Mouse (Mus musculus) heart, embryonic 15.5 days (tissue): ENCODE results near the gene Prr15. TPM values are rescaled to one million over a fixed set of nuclear protein-coding genes. Genes with fewer than 3 reads are reported as not detected.

ENCODE experiments used
- ATAC-seq: fragments of 200-750 bp; cut with Nextera tagmentation; replicated peaks from 2 replicates; pipeline ENCODE4 v1.8.0; 2017; ENCODE audit warnings: low read depth, moderate TSS enrichment; ENCODE audit not compliant: insufficient number of reproducible peaks, insufficient read depth, low FRiP score
- H3K27ac ChIP-seq: fragments of 300-500 bp; sonication (generic); 2 replicates; pipeline ENCODE4 v1.5.1; 2015; ENCODE audit warnings: mild to moderate bottlenecking, inconsistent platforms
- H3K27me3 ChIP-seq: fragments of 300-500 bp; sonication (generic); 2 replicates; pipeline ENCODE4 v1.6.1; 2015; ENCODE audit warnings: inconsistent platforms
- H3K36me3 ChIP-seq: fragments of 300-500 bp; sonication (generic); 2 replicates; pipeline ENCODE4 v1.6.1; 2015; ENCODE audit warnings: mild to moderate bottlenecking, inconsistent platforms
- H3K4me1 ChIP-seq: fragments of 300-500 bp; sonication (generic); replicated peaks from 2 replicates; pipeline ENCODE4 v1.6.1; 2015; ENCODE audit warnings: inconsistent platforms
- H3K4me2 ChIP-seq: fragments of 300-500 bp; sonication (generic); 2 replicates; pipeline ENCODE4 v1.6.1; 2015; ENCODE audit warnings: inconsistent platforms, mild to moderate bottlenecking, moderate library complexity
- H3K4me3 ChIP-seq: fragments of 300-500 bp; sonication (generic); 2 replicates; pipeline ENCODE4 v1.5.1; 2015; ENCODE audit warnings: mild to moderate bottlenecking, inconsistent platforms
- H3K9ac ChIP-seq: fragments of 300-500 bp; sonication (generic); 2 replicates; pipeline ENCODE4 v1.6.1; 2015; ENCODE audit warnings: mild to moderate bottlenecking, inconsistent platforms
- H3K9me3 ChIP-seq: fragments of 300-500 bp; sonication (generic); replicated peaks from 2 replicates; pipeline ENCODE4 v1.6.1; 2016; ENCODE audit warnings: inconsistent platforms
- WGBS: fragments of 180-500 bp; shearing (Covaris S2); methylation state at CpG from one replicate; pipeline ENCODE4 v1.1.7; 2015; ENCODE audit warnings: mixed read lengths; 5-methylcytosine and 5-hydroxymethylcytosine counted together
- polyA plus RNA-seq: library from polyadenylated mRNA; unstranded; fragments of >200 nt; fragmentation: Nextera tagmentation; extraction: Ambion mirVana; gene quantifications from 2 replicates; pipeline ENCODE4 v1.2.1, GENCODE M21; 2015

The Prr15 gene
- polyA plus RNA-seq, 1 experiment from 2014 or later: 17.8 TPM

- no peak overlapping the region for H3K9ac ChIP-seq
- no peaks in the 10 kb centered on the region for H3K9me3 ChIP-seq
- H3K4me2 ChIP-seq: no peak overlapping the region
- peak overlapping the region; percentile 66 for H3K27ac ChIP-seq
- peak; percentile 91 for ATAC-seq
- no peaks in the 10 kb centered on the region for H3K36me3 ChIP-seq
- H3K4me3 ChIP-seq: no peak overlapping the region
- no peaks in the 10 kb centered on the region for H3K27me3 ChIP-seq
- H3K4me1 ChIP-seq: no peaks in the 10 kb centered on the region
- WGBS: 67% methylated on average over 2 of the region's 2 CpGs
Measured at GRCm38 (mm10) chr6:54299417-54299816, 26.2 kb upstream of the Prr15 start.

DNA sequence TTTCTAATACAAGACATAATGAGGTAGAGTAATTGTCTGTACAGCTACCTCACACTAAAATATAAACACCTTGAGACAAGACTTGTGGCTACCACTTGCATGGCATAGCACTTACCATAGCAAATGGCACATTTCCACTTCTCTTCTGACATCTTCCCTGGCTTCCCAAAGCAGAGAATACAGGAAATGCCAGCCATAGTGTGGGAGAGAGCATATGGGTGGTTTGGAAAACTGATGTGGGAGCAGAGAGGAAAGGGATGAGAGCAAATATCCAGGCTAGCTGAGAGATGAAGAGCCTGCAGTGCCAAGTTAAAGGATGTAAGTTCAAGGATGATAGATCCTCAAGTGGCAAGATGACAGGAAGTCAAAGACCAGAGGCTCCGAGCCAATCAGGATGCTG lies 19.9 kb upstream of the Prr15 start:
- no peaks in the 10 kb centered on the region for H3K4me1 ChIP-seq
- 70% methylated on average over 1 of the region's 1 CpGs for WGBS
- no peak overlapping the region for H3K4me3 ChIP-seq
- H3K27ac ChIP-seq: no peak overlapping the region
- no peaks in the 10 kb centered on the region for H3K36me3 ChIP-seq
- no peak for ATAC-seq
- H3K4me2 ChIP-seq: no peak overlapping the region
- no peaks in the 10 kb centered on the region for H3K9me3 ChIP-seq
- no peaks in the 10 kb centered on the region for H3K27me3 ChIP-seq
- no peak overlapping the region for H3K9ac ChIP-seq

DNA sequence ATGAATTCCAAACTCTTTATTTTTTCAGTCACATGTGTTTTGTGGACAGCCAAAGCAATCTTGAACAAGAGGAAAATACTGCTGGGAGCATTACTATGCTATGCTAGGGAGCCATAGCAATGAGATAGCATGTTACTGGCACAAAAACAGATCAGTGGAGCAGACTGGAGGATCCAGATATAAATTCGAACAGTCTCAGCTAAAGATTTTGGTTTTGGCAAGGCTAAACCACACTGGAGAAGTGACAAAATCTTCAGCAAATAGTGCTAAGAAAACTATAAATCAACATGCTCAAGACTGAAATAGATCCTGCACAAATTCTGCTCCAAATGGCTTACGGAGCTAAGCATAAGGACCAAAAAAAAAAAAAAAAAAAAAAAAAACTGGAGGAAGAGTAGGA lies 12.6 kb upstream of the Prr15 start:
- H3K9me3 ChIP-seq: no peaks in the 10 kb centered on the region
- 67% methylated on average over 2 of the region's 2 CpGs for WGBS
- no peaks in the 10 kb centered on the region for H3K36me3 ChIP-seq
- no peak overlapping the region for H3K27ac ChIP-seq
- no peaks in the 10 kb centered on the region for H3K27me3 ChIP-seq
- no peak overlapping the region for H3K4me3 ChIP-seq
- H3K4me2 ChIP-seq: no peak overlapping the region
- no peaks in the 10 kb centered on the region for H3K4me1 ChIP-seq
- ATAC-seq: no peak
- H3K9ac ChIP-seq: no peak overlapping the region

DNA sequence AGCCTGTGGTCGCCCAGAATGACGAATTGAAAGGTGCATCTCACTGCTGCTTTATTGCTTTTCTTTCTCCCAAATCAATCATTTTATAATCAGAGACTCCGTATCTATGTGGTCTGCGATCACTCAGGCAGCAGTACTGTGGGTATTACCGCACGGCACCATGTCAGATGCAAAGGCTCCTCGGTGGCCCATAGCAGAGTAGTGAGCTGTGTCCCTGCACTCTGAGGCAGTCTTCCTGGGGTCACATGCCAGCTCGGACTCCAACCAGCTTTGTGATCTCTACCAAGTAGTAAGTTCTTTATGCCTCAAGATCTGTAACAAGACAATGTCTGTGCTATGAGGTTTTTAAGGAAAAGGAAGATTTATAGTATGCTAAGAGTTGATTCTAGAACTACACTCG lies 7.0 kb upstream of the Prr15 start:
- no peak for ATAC-seq
- Histone ChIP-seq H3K9me3 (no peaks in the 10 kb centered on the region), H3K4me2 (no peak overlapping the region), H3K4me1 (no peaks in the 10 kb centered on the region), H3K9ac (no peak overlapping the region), H3K36me3 (no peaks in the 10 kb centered on the region), H3K27ac (no peak overlapping the region), H3K4me3 (no peak overlapping the region), H3K27me3 (no peaks in the 10 kb centered on the region)
- WGBS: 82% methylated on average over 9 of the region's 9 CpGs

- Histone ChIP-seq H3K4me3 (no peak overlapping the region), H3K27me3 (0 out of 2 replicates have a peak, but pooled peaks cover 4% of the 10 kb centered on the region), H3K36me3 (no peaks in the 10 kb centered on the region), H3K4me2 (no peak overlapping the region), H3K9ac (no peak overlapping the region), H3K27ac (no peak overlapping the region), H3K9me3 (no peaks in the 10 kb centered on the region), H3K4me1 (no peaks in the 10 kb centered on the region)
- no peak for ATAC-seq
- 77% methylated on average over 3 of the region's 3 CpGs for WGBS
Measured at GRCm38 (mm10) chr6:54319198-54319597, 6.4 kb upstream of the Prr15 start.

DNA sequence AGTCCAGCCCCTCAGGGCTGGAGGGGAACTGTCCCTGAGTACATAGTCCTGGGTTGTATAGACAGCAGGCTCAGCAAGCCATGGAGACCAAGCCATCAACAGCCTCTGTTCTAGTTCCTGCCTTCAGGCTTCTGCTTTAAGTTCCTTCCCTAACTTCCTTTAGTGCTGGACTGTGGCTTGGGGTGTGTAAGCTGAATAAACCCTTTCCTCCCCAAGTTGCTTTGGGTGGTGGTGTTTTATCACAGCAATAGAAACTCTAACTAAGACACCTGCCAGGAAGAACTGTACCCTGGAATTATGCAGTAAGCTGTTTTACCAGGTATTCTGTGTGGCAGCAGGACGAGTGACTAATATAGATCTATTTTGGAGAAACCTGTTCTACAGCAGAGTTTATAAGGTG lies 5.4 kb upstream of the Prr15 start:
- no peaks in the 10 kb centered on the region for H3K36me3 ChIP-seq
- no peak overlapping the region for H3K4me2 ChIP-seq
- no peaks in the 10 kb centered on the region for H3K4me1 ChIP-seq
- H3K9ac ChIP-seq: no peak overlapping the region
- H3K9me3 ChIP-seq: no peaks in the 10 kb centered on the region
- ATAC-seq: no peak
- H3K4me3 ChIP-seq: no peak overlapping the region
- 80% methylated on average over 1 of the region's 1 CpGs for WGBS
- no peak overlapping the region for H3K27ac ChIP-seq
- H3K27me3 ChIP-seq: peaks cover 12% of the 10 kb centered on the region

DNA sequence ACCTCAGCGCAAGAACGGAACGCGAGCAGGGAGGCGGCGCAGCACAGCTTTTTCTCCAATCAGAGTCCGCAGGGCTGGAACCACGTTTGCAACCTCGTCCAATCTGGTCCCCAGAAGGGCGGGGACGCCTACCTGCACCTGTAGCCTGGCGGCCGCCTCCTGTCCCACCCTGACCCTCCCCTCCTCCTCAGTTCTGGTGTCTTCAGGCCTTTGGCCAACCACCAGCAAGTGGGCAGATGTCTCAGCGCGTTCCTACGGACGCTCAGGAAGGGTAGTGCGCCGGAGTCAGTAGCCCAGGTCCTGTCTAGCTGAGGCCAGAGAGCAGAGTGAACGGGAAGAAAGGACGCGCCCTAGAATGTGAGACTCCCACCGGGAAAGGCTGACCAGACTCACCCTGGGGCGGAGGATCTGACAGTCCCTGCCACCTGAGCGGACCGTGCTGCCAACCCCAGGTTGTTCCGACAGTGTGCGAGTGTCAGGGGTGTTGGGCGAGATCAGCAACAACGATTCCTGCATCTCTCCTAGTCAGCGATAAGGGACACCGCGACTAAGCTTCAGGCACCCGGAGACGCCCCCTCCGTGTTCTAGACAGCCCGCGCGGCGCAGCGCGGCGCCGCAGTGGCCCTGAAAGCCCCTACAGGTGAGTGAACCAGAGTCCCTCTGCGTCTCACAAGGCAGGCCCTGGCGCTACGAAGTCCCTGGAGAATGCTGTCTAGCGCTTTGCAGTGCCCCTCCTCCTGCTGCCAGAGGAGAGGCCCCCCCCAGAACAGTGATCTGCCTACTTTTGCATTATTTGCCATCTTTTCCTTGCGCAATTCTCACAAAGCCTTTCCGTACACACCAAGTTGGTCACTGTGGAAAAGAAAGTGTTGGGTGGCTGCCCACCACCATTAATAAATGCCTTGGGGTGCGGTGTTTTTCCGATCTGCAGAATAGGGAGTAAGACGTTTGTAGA lies 1.3 kb downstream of the Prr15 start:
- Histone ChIP-seq H3K36me3 (no peaks in the 10 kb centered on the region), H3K27me3 (peaks cover 25% of the 10 kb centered on the region), H3K9me3 (no peaks in the 10 kb centered on the region), H3K27ac (peak overlapping the region; percentile 66), H3K4me2 (peak overlapping the region; percentile 98), H3K9ac (peak overlapping the region; percentile 60), H3K4me1 (peaks cover 10% of the 10 kb centered on the region), H3K4me3 (peak overlapping the region; percentile 62)
- peak; percentile 82 for ATAC-seq
- under 1% methylated on average over 53 of the region's 53 CpGs for WGBS

DNA sequence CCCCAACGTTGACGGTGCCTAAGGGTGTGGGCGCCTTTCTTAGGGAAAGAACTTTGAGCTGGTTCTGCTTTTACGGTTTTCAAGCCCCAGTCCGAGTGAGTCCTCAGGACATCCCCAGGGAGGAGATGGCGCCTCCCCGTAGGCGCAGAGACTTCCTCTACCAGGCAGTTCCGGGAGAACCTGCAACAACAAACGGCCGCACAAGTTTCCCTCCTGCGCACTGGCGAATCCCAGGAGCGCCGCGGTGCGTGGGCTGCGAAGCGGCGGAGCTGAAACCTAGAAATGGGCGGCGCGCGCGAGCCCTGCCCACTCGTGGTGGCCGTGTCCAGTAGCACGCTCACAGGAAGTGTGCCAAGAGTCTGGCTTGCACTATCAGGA lies 2.0 kb downstream of the Prr15 start:
- WGBS: under 1% methylated on average over 28 of the region's 28 CpGs

DNA sequence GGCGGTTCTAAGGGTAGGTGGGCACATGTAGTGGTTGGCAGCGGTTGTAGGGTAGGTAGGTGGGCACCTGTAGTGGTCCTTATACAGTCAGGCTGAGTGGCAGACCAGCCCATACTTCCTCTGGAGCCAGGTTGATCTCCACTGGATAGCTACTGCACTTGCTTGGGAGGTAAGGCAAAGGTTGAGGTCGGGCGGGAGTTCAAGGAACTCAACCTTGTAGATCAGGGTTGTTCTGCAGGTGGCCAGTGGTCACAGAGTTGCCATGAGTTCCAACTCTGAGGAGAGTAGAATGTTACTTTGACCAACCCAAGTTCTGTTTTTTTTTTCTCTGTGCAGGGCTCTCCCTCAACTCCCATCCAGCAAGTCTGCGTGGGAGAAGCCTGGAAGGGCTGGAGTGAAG lies 3.1 kb downstream of the Prr15 start:
- Histone ChIP-seq H3K4me2 (peak overlapping the region; percentile 98), H3K27me3 (peaks cover 25% of the 10 kb centered on the region), H3K4me3 (peak overlapping the region; percentile 62), H3K4me1 (peaks cover 10% of the 10 kb centered on the region), H3K27ac (peak overlapping the region; percentile 66), H3K36me3 (no peaks in the 10 kb centered on the region), H3K9ac (0 out of 2 replicates have a peak overlapping the region, but pooled peaks have one; percentile 60), H3K9me3 (no peaks in the 10 kb centered on the region)
- ATAC-seq: no peak
- 88% methylated on average over 5 of the region's 5 CpGs for WGBS

More for the DNA sequence above, 2.0 kb downstream of the Prr15 start:
- Histone ChIP-seq H3K9ac (peak overlapping the region; percentile 60), H3K4me2 (peak overlapping the region; percentile 98), H3K27ac (peak overlapping the region; percentile 66), H3K27me3 (peaks cover 25% of the 10 kb centered on the region), H3K4me1 (peaks cover 10% of the 10 kb centered on the region), H3K4me3 (peak overlapping the region; percentile 62), H3K9me3 (no peaks in the 10 kb centered on the region), H3K36me3 (no peaks in the 10 kb centered on the region)
- peak; percentile 52 for ATAC-seq

GRCm38 (mm10) chr6:54329598-54329997 lies 4.0 kb downstream of the Prr15 start:
- H3K27me3 ChIP-seq: peaks cover 18% of the 10 kb centered on the region
- no peak for ATAC-seq
- no peak overlapping the region for H3K9ac ChIP-seq
- H3K27ac ChIP-seq: peak overlapping the region; percentile 66; the same call in 1 of the 2 replicates
- peak overlapping the region; percentile 98 for H3K4me2 ChIP-seq
- H3K4me3 ChIP-seq: peak overlapping the region; percentile 4
- H3K9me3 ChIP-seq: no peaks in the 10 kb centered on the region
- no peaks in the 10 kb centered on the region for H3K36me3 ChIP-seq
- peaks cover 10% of the 10 kb centered on the region for H3K4me1 ChIP-seq
- 74% methylated on average over 3 of the region's 3 CpGs for WGBS

DNA sequence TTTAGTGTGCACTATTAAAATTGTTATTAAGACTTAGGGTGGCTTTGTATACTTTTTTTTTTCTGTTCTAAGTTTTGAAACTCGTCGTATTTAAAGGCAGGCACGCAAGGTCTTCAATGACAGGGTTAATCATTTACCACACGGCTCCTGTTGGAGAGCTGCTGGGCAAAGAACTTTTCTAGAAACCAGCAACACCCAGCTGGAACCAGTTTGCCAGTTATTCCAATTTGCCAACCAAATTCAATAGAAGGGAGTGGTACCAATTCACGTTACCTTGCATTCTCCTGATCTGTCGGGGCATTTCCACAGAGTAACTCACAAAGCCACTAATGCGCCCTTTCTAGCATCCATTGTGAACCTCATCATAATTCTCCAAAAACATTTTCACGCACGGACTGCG lies 4.5 kb downstream of the Prr15 start:
- 88% methylated on average over 10 of the region's 10 CpGs for WGBS
- Histone ChIP-seq H3K36me3 (no peaks in the 10 kb centered on the region), H3K4me3 (no peak overlapping the region; the same call in 1 of the 2 replicates), H3K9me3 (no peaks in the 10 kb centered on the region), H3K9ac (no peak overlapping the region), H3K27me3 (peaks cover 14% of the 10 kb centered on the region; the same call in 1 of the 2 replicates), H3K4me1 (peaks cover 10% of the 10 kb centered on the region), H3K27ac (no peak overlapping the region), H3K4me2 (peak overlapping the region; percentile 30; the same call in 1 of the 2 replicates)
- ATAC-seq: no peak
